Mouse (Mus musculus) heart, embryonic 12.5 days (tissue): ENCODE data around the gene Tmem150c. TPM values are rescaled to one million over a fixed set of nuclear protein-coding genes. Genes with fewer than 3 reads are reported as not detected.

Experiments used
- ATAC-seq: fragments of 200-750 bp; cut with Nextera tagmentation; 2 replicates; pipeline ENCODE4 v1.8.0; 2017; ENCODE audit warnings: moderate TSS enrichment, moderate library complexity; ENCODE audit not compliant: insufficient number of reproducible peaks, low FRiP score
- H3K27ac ChIP-seq: fragments of 300-500 bp; sonication (generic); 2 replicates; pipeline ENCODE4 v1.5.1; 2016; ENCODE audit warnings: mild to moderate bottlenecking, moderate library complexity; ENCODE audit not compliant: poor library complexity, severe bottlenecking
- H3K27me3 ChIP-seq: fragments of 300-500 bp; sonication (generic); replicated peaks from 2 replicates; pipeline ENCODE4 v1.6.1; 2016; ENCODE audit warnings: mild to moderate bottlenecking, moderate library complexity
- H3K36me3 ChIP-seq: fragments of 300-500 bp; sonication (generic); 2 replicates; pipeline ENCODE4 v1.6.1; 2016; ENCODE audit warnings: mild to moderate bottlenecking, moderate library complexity
- H3K4me1 ChIP-seq: fragments of 300-500 bp; sonication (generic); replicated peaks from 2 replicates; pipeline ENCODE4 v1.6.1; 2016; ENCODE audit warnings: mild to moderate bottlenecking
- H3K4me2 ChIP-seq: fragments of 300-500 bp; sonication (generic); 2 replicates; pipeline ENCODE4 v1.6.1; 2016; ENCODE audit warnings: mild to moderate bottlenecking, moderate library complexity
- H3K4me3 ChIP-seq: fragments of 300-500 bp; sonication (generic); 2 replicates; pipeline ENCODE4 v1.5.1; 2016; ENCODE audit warnings: mild to moderate bottlenecking
- H3K9ac ChIP-seq: fragments of 300-500 bp; sonication (generic); 2 replicates; pipeline ENCODE4 v1.6.1; 2016; ENCODE audit warnings: mild to moderate bottlenecking, moderate library complexity
- H3K9me3 ChIP-seq: fragments of 300-500 bp; sonication (generic); replicated peaks from 2 replicates; pipeline ENCODE4 v1.6.1; 2016; ENCODE audit warnings: mild to moderate bottlenecking, moderate library complexity
- WGBS: fragments of 180-500 bp; shearing (Covaris S2); methylation state at CpG from one replicate; pipeline ENCODE4 v1.1.7; 2016; 5-methylcytosine and 5-hydroxymethylcytosine counted together
- polyA plus RNA-seq: library from polyadenylated mRNA; unstranded; fragments of >200 nt; fragmentation: Nextera tagmentation; extraction: Ambion mirVana; gene quantifications from 2 replicates; pipeline ENCODE4 v1.2.1, GENCODE M21; 2016

The Tmem150c gene
- polyA plus RNA-seq, 1 experiment from 2014 or later = 1.1 TPM

DNA sequence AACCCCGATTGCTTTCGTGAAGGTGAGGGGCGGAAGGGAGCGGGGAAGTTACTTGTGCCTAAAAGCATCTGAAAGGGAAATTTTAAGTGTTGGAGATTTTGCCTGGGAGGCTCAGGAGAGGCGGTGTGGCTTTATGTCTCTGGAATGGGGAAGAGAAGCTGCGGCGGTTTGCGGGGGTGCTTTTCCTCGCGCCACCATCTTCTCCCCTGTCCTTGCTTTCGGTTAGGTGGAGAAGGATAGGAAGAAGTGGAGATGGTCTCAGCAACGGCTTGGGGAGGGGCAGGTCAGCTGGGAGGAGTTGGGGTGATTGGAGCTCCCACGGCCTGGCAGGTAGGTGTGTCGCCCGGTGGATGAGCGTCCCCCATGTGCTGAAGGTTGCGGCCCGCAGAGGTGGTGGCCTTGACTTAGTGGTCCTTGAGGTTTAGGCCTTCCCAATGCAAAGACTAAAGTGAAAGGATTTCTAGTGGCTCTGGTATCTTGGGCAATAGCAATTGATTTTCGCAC is 119.3 kb downstream of the Tmem150c start:
- 1% methylated on average over 19 of the region's 19 CpGs for WGBS
- no peak for ATAC-seq
- Histone ChIP-seq H3K4me1 (peaks cover 27% of the 10 kb centered on the region; the same call in 1 of the 2 replicates), H3K4me2 (peak overlapping the region; percentile 79), H3K9me3 (no peaks in the 10 kb centered on the region), H3K27me3 (no peaks in the 10 kb centered on the region), H3K27ac (peak overlapping the region; percentile 98), H3K4me3 (peak overlapping the region; percentile 96), H3K9ac (peak overlapping the region; percentile 100), H3K36me3 (peaks cover 22% of the 10 kb centered on the region)

DNA sequence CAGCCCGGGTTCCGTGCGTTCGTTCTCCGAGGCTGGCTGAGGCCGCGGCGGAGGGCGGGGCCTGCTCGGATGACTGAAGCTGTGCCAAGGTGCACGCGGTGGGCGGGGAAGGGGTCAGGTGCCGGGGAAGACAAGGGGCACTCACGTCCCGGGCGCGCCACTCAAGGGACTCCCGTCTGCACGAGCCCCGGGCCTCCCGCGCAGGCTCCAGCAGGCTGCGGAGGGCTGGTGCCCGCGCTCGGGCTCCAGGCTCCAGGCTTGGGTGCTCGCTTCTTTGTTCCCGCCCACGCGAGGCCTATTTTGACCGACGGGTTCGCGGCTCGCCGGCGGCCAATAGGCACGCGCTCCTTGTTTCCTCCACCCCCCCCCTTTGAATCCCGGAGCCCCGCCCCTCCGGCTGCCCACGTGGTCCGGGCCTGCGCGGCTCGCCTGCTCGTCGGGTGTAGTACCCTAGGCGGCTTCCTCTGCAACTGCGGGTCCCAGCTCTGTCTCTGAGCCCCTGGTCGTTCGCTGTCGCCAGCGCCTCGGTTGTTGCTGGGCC is 119.9 kb downstream of the Tmem150c start, which contains the start of the genes Hnrnpdl and Enoph1:
TSS of gene Hnrnpdl (minus strand) at position 63 of the 541 bp plus-strand sequence.
TSS of gene Enoph1 (plus strand) at position 384 of the 541 bp plus-strand sequence.
- peak within 1 kb of the TSS; percentile 96 for H3K4me3 ChIP-seq
- H3K27ac ChIP-seq = peak within 1 kb of the TSS; percentile 98
- H3K4me2 ChIP-seq = peak within 1 kb of the TSS; percentile 95
- peaks cover 30% of the 10 kb centered on the region; the same call in 1 of the 2 replicates for H3K4me1 ChIP-seq
- H3K9me3 ChIP-seq = no peaks in the 10 kb centered on the region
- no peaks in the 10 kb centered on the region for H3K27me3 ChIP-seq
- ATAC-seq = peak; percentile 92
- WGBS = under 1% methylated on average over 57 of the region's 57 CpGs
- peak within 1 kb of the TSS; percentile 100 for H3K9ac ChIP-seq
- H3K36me3 ChIP-seq = peaks cover 27% of the 10 kb centered on the region

DNA sequence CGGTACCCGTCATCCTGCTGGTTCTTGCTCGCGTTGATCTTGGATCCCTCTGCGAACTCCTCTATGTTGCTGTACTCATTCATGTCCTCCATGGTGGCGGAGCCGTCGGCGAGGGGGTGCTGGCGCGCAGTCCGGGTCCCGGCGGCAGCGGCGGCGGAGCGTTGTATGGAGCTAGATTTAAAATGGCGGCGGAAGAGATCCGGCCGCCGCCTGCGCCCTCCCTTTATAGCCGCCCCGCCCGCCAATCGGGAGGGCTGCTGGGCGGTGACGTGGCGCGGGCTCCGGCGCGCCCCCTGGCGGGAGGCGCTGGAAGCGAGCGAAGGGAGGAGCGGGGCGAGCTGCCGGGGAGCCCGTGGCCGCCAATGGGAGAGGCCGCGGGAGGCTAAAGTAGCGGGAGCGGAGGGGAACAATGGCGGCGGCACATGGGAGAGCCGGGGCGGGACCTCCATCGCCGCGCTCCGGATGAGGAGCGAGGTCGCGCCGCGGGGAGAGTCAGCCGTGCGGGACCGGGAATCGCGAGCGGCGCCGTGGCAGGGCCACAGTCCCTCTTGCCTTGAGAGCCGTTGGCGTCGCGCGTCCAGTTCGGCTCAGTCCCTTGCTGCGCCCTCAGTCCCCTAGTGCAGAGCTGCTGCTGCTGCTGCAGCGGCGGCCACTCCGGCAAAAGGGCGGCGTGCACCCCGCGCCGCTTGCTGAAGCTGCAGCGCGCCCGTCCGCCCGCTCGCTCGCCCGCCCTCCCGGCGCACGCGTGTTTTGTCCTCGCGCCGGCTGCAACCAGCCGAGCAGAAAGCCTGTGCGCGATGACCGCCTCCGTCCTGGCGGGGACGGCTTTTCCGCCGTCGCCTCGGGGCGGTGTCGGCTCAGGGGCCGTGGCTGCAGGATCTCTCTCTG is 120.7 kb downstream of the Tmem150c start:
- WGBS = under 1% methylated on average over 109 of the region's 113 CpGs
- Histone ChIP-seq H3K9me3 (no peaks in the 10 kb centered on the region), H3K9ac (peak overlapping the region; percentile 100), H3K27ac (peak overlapping the region; percentile 98), H3K27me3 (no peaks in the 10 kb centered on the region), H3K4me3 (peak overlapping the region; percentile 96), H3K36me3 (peaks cover 34% of the 10 kb centered on the region), H3K4me2 (peak overlapping the region; percentile 95), H3K4me1 (peaks cover 33% of the 10 kb centered on the region)
- ATAC-seq = peak; percentile 84

DNA sequence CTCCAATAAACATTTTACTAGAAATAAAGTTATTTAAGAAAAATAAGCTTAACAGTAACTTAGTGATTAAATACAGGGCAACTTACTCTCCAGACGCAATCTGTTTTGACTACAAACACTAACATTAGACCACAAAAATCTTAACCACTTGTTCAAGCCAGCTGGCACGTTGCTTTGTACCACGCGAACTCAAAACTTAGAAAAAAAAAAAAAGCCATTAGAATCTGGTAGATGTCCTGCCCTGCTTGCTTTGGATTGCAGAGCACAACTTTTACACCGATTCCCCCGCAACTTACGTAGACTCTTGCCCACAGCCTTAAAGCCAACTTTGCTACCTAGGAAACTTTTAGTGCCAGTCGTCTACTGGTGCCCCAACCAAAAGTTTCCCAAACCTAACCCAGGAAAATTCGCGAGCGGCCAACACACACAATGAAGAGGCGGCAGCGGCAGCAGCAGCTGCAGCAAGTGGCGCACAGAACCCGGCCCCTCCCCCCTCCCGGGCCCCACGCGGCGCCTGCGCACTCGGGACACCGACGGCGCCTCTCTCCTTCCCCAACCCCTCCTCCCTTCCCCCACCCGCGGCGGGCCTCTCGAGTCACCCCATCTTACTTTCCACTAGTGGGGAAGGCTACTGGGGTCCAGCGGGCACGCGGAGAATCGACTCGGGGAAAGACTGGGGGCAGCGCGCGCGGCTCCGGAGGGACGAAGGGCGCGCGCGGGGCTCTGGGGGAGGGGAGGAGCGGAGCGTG is 121.5 kb downstream of the Tmem150c start:
- H3K4me3 ChIP-seq = peak overlapping the region; percentile 96
- ATAC-seq = peak; percentile 58
- H3K27ac ChIP-seq = peak overlapping the region; percentile 98
- H3K27me3 ChIP-seq = no peaks in the 10 kb centered on the region
- H3K4me1 ChIP-seq = peaks cover 32% of the 10 kb centered on the region
- WGBS = under 1% methylated on average over 36 of the region's 45 CpGs
- peak overlapping the region; percentile 100 for H3K9ac ChIP-seq
- H3K9me3 ChIP-seq = no peaks in the 10 kb centered on the region
- H3K36me3 ChIP-seq = peaks cover 41% of the 10 kb centered on the region
- peak overlapping the region; percentile 95 for H3K4me2 ChIP-seq

DNA sequence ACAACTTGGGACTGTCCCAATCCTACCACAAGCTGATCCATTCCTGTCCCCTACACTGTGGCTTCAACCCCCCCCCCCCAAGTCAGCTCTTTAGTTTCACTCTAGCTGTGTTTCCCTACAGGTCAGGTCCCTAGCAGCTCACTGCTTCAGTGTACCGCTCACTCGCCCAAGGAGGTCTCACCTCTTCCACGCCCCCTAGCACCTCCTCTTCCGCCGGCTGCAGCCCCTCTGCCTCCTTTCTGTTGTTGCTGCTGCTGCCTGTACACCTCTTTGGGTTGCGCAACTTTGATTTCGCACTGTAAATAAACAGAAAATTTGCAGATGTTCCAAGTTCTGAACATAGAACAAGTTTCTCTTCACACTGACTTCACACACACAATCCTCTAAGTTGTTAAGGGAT is 122.9 kb downstream of the Tmem150c start:
- 22% methylated on average over 7 of the region's 7 CpGs for WGBS
- Histone ChIP-seq H3K4me2 (peak overlapping the region; percentile 70), H3K27ac (no peak overlapping the region), H3K36me3 (peaks cover 53% of the 10 kb centered on the region), H3K4me1 (peaks cover 38% of the 10 kb centered on the region), H3K9me3 (no peaks in the 10 kb centered on the region), H3K27me3 (no peaks in the 10 kb centered on the region), H3K4me3 (peak overlapping the region; percentile 96), H3K9ac (peak overlapping the region; percentile 57)
- ATAC-seq = no peak

DNA sequence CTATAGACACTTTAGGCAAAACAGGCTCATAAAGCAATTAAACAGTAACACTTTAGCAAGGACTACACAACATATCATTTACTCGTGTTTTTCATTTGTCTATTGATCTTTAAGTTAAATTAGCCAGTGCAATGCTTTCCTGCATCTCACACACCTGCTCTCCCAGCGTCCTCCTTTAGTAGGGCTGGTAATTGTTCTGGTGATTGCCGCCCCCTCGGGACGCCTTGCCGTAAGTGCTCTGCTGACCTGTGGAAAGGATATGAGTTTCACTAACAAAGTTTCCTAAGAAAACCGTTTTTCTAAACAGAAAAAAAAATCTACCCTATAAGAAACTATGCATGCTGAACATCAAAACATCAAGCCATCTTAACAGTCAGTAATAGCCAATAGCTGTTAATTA is 123.7 kb downstream of the Tmem150c start:
- peak overlapping the region; percentile 42; the same call in 1 of the 2 replicates for H3K4me2 ChIP-seq
- H3K27ac ChIP-seq = no peak overlapping the region
- no peak overlapping the region for H3K9ac ChIP-seq
- H3K9me3 ChIP-seq = no peaks in the 10 kb centered on the region
- H3K27me3 ChIP-seq = no peaks in the 10 kb centered on the region
- peaks cover 56% of the 10 kb centered on the region for H3K36me3 ChIP-seq
- H3K4me3 ChIP-seq = no peak overlapping the region
- WGBS = 66% methylated on average over 7 of the region's 7 CpGs
- H3K4me1 ChIP-seq = peaks cover 38% of the 10 kb centered on the region
- ATAC-seq = no peak

DNA sequence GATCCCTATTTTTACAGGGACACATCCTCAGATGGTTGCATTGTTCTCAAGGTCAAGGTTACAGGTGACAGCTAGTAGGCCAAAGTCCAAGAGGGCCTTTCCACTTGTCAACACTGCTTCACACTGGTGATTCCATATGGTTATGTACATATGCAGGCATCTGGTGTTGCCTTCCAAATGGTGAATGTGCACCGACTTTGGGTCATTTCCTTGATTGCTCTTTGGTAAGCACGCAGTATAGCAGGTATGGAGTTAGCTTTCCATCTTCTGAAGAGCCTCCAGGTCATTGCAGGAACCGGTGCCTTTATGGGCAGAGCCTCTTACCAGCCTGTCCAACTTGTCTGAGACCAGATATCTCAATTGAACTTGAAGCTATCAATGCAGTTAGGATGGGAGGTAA is 127.0 kb downstream of the Tmem150c start:
- H3K27ac ChIP-seq = no peak overlapping the region
- no peaks in the 10 kb centered on the region for H3K27me3 ChIP-seq
- no peak for ATAC-seq
- no peaks in the 10 kb centered on the region for H3K9me3 ChIP-seq
- H3K4me3 ChIP-seq = no peak overlapping the region
- peaks cover 44% of the 10 kb centered on the region for H3K4me1 ChIP-seq
- H3K9ac ChIP-seq = no peak overlapping the region
- no peak overlapping the region for H3K4me2 ChIP-seq
- WGBS = 77% methylated on average over 3 of the region's 3 CpGs
- H3K36me3 ChIP-seq = peaks cover 55% of the 10 kb centered on the region

DNA sequence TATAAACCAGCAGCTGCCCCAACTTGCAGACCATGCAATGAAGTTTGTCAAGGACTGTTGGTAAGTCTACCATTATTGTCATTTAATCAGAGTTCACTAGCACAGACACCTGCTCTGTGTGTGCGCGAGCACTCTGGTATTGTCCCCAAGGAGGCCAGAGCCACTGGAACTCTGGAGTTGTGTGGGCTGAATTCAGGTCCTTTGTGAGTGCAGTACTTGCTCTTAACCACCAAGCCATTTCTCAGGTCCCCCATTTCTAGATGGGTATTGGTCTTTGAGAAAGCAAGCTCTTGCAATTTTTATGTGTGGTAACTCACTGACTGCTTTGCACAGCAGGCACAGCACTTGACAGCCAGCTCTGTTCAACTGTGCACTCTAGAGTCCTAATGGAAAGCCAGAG is 127.5 kb downstream of the Tmem150c start:
- Histone ChIP-seq H3K36me3 (peaks cover 50% of the 10 kb centered on the region), H3K9ac (no peak overlapping the region), H3K4me2 (no peak overlapping the region), H3K9me3 (no peaks in the 10 kb centered on the region), H3K27ac (no peak overlapping the region), H3K4me1 (peaks cover 39% of the 10 kb centered on the region), H3K4me3 (no peak overlapping the region), H3K27me3 (no peaks in the 10 kb centered on the region)
- WGBS = 71% methylated on average over 2 of the region's 2 CpGs
- ATAC-seq = no peak

DNA sequence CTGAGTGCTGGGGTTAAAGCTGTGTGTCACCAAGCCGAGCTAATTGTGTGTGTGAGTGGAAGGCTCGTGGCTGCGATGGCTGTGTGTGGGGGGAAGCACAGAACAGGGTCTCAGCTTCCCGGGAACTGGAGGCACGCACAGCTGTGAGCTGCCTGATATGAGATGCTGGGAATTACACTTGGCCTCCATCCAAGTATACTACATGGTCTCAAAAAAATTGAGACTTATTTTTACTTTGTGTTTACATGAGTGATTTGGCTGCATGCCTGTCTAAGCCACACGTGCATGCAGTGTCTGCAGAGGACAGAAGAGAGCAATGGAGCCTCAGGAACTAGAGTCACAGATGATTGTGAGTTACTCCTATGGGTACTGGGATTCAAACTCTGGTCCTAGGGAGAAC is 129.5 kb downstream of the Tmem150c start:
- Histone ChIP-seq H3K27ac (peak overlapping the region; percentile 62; the same call in 1 of the 2 replicates), H3K36me3 (peaks cover 35% of the 10 kb centered on the region), H3K9me3 (no peaks in the 10 kb centered on the region), H3K4me3 (no peak overlapping the region), H3K4me2 (peak overlapping the region; percentile 28; the same call in 1 of the 2 replicates), H3K9ac (no peak overlapping the region), H3K27me3 (no peaks in the 10 kb centered on the region), H3K4me1 (peaks cover 32% of the 10 kb centered on the region)
- WGBS = 8% methylated on average over 6 of the region's 6 CpGs
- peak; percentile 75 for ATAC-seq
